Mouse (Mus musculus) 416B (cell line): ENCODE results near the gene Clcc1.

Experiments
- DNase-seq: peaks from one replicate; pipeline ENCODE4 v3.0.0; 2011; ENCODE audit warnings: low read depth

Clcc1 gene

DNA sequence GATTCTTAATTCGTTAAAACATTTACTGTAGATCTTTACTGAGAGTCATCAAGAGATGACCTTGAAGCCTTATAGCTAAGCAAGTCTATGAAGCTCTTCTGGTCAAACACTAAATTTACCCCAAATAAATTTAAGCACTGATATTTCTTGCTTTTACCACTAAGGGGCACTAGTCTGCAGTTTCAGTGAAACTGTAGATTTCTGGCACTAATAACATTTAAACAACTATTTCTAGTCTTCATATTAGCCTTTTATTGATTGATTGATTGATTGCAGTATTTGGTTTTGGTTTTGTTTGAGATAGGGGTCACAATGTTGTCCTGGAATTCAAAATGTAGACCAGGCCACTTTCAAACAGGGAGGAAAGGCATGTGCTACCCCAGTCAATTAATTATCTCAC lies 47.5 kb downstream of the Clcc1 start:
- DNase-seq: peak; percentile 56

DNA sequence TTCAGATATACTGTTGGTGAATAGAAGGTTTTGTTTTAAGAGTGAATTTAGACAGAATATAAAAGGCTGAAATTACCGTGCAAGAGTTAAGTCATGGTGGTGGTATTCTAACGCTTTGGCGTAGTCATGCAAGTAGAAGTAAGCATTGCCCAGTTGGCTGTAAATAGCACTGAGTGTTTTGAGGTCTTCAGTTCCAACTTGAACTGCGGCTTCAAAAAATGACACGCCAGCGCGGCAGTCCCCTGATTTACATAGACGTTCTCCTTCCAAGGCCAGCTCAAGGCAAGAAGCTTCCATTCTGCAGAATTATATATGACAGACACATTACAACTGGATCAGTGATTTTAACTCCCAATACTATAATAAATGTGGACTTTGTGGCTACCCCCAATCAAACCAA lies 49.1 kb downstream of the Clcc1 start:
- DNase-seq: no peak

DNA sequence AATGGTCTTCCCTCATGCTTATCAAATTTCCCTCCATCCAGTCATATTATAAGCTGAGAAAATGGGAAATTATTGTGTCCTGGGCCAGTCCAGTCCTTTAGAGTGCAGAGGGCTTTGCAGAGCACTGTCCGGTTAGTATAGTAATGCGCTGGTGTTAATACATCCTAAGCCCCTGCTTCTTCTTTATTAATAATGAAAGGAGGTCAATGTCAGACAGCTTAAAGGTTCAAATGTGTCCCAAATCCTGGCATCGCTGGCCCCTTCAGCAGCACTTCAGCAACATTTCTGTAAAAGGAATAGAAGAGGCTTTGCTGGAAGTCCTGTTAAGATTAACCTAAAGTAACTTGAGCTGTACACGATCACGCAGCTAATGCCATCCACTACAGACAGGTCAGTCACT lies 57.6 kb downstream of the Clcc1 start:
- DNase-seq: no peak

DNA sequence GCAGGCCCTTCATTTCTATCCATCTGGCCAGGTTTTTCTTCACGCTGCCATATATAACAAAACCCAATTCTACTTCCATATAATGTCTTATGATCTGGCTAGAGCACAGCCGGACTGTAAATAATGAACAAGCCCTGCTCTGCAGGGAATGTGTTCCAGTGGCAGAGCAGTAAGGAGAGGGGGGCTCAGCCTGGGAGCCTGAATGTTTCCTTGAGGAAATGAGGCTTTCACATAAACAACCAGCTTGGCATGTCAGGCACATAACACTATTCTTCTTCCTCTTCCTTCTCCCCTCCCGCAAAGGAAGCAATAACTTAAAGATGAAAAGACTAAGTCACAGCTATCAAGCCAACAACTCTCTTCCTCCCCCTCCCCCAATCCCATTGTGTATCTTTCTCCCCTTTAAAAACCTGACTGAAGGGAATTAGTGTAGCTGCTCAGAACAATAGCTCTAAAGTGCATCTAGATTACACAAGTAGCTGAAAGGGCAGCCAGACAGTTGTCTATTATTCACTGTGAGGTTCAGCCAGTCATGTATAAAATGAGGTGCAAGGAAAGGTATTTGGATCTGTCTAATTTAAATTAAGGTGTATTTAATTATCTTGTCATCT lies 59.5 kb downstream of the Clcc1 start:
- DNase-seq: no peak

DNA sequence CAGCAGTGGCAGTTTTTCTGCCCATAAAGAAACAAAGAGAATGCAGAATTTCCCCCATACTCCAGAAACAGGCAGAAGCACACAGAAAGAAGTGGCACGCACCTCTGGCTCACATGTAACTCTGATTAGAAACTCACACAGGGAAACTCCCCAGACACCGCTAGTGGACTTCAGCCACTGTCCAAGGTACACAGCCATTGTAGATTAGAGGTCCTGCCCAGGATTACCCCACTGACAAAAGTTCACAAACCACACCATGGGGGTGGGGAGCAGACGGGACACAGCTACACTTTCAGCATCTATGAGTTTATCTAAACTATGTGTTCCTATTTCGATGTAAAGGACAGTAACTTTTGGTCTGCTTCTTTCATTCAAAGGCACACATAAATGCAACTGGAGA lies 61.1 kb downstream of the Clcc1 start:
- DNase-seq: no peak

DNA sequence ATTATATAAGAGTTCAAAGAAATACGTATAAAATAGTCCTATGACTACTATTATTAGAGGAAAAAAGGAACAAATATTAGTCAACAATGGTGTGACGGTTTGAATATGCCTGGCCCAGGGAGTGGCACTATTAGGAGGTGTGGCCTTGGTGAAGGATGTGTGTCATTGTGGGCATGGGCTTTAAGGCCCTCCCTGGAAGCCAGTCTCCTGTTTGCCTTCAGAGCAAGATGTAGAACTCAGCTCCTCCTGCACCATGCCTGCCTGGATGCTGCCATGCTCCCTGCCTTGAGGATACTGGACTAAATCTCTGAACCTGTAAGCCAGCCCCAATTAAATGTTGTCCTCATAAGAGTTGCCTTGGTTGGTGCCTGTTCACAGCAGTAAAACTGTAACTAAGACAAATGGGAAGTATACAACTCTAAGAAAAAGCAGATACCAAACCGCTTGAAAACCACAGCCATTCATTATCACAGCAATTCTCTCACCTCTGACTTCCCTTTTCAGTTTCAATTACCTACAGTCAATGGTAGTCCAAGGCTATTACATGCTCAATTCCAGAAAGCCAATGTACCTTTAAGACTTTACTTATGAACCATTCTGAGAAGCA lies 64.3 kb downstream of the Clcc1 start:
- peak; percentile 68 for DNase-seq

DNA sequence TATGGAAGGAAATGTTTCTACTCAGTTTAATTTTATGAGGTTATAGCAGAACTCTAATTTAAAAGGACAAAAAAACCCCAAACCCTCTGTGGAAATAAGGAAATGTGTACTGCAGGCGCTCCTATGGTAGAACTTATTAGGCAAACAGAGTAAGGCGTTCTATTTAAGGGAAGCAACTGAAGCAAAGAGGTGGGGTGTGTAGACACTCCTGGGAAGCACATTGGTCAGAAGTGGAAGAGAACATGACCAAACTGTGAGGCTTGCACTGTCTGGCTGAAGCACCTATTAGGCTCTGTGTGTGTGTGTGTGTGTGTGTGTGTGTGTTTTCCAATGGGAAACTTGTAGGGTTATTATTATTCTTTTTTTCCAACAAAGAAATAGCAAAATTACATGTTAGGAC lies 65.6 kb downstream of the Clcc1 start:
- DNase-seq: no peak

DNA sequence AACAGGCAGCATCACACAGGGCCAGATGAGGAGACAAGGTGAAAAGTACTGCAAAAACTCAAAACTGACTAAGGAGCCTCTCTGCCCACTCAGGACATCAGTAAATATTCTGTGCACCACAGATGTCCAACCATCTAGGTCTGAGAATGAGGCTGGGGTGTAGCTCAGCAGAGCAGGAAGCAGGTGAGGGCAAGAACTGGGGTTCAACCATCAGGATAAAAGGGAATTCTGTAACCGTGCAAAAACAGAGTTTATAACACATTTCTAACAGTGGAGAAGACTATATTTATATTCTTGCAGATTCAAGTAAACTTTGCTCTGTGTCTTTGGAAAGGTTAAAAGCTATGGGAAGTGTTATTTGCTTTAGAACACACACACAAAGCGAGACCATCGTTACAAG lies 66.0 kb downstream of the Clcc1 start:
- DNase-seq: no peak

DNA sequence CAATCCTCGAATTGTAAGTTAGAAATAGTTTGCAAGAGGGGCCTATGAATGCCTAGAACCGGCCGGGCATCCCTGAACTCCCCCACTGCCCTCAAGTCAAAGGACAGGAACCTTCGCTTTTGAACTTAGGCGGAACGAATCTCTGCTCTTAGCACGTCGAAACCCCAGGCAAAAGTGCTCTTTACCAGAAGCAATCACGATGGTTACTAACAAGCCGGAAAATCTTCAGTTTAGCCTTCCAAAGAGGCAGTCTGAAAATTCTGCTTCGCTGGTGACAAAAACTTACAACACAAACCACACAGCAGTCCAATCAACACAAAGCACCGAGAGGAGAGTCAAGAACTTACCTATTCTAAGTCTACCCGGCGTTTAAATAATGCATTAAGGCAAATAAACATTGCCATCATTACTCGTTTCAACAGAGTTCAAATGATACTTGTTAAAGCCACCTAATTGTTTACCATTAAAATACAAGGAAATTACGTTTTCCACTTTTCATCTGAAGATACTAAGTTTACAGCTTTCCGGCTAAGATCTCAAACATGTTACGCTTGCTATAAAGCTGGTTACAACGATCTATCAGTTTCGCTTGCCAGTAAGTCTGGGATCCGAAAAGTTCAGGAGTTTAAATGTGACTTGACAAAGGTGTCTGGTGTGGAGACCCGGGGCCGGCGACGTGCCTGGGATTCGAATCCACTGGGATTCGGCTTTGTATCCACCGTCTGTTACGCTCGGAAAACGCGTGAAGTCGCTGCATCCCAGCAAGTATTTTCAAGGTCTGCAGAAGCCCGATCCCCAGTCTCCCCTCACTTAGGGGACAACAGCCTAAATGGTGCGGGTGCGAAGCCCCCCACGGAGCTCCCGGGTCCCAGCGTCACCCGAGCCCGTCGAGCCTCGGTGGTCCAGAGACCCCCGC lies 67.6 kb downstream of the Clcc1 start:
- DNase-seq: peak; percentile 26

DNA sequence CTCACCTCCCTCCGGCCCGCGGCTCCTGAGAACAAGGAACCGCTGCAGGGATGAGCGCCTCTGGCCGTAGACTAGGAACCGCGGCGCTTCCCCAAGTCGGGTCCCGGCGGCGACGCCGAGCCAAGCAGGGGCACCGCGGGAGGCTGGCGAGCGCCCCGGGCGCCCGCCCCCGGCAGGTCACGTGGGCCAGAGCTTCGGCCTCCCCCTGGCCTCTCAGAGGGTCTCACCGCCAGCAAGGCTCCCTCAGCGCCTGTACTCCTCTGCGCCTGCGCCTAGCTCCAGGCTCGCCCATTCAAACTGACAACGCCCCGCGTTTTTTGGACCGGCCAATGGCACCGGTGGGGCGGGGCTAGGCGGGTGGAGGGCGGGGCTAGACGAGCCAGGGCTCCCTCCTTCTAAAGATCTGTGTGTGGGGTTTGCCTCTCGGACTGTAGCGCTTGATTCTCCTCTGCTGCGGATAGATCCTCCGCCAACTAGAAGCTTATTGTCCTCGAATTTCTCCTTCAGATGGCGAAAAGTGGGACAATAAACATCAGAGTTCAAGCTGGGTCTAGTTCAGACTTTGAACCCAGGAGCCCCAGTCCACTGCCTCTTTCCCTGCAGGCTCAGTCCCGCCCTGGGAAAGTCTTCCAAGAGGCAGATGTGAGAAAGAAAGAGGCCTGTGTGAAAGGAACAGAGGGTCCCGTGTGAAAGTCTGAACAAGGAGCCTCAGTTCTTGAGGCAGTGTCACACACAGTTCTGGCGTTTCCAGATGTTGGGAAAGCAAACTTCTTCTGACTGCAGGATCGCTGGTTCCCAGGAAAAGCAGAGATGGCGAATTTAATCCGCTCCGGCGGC lies 68.5 kb downstream of the Clcc1 start, which contains the start of gene Gpsm2:
TSS of gene Gpsm2 (minus strand) at position 274 of the 837 bp plus-strand sequence.
- DNase-seq: peak; percentile 87

DNA sequence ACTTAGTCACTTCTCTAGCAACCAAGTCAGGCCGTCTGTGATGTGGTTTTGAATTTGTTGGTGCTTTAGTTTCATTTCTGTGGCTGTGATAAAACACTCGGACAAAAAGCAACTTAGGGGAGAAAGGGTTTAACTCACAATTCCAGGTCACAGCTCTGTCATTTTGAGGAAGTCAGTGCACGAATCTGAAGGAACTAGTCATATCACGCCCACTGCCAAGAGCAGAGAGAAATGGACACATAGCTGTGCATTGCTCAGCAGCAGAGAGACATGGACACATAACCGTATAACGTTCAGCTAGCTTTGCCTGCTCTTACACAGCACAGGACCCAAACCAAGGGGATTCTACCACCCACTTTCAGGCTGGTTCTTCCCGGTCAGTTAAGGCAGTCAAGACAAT lies 72.7 kb downstream of the Clcc1 start:
- DNase-seq: peak; percentile 24

DNA sequence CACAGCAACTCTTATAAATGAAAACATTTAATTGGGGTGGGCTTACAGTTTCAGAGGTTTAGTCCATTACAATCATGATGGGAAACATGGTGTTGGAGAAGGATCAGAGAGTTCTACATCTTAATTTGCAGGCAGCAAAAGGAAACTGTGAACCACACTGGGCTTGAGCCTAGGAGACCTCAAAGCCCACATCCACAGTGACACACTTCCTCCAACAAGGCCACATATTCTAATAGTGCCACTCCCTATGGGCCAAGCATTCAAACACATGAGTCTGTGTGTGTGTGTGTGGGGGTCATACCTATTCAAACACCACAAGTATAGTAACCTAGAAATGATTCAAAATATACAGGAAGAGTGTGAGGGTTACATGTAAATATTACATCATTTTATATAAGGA lies 73.6 kb downstream of the Clcc1 start:
- peak; percentile 92 for DNase-seq

DNA sequence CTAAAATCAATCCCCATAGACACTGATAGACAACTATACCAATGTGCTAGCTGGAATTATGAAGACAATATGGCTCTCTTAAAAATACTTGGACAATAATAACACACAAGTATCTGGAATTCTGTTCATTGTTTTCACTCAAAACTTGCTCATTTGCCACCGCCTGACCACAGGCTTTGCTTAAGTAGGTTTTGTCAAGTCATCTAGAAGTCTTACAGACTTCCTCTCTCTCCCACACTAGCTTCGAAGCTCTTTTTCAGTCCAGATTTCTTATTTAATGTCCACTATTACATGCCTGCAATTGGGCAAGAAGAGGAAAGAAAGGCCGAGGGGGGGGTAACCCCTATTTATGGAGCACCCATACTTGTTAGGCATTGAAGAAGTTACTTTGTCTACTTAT lies 74.1 kb downstream of the Clcc1 start:
- DNase-seq: peak; percentile 90
